Mouse (Mus musculus) bone marrow macrophage, adult 2 months (primary cell): ENCODE results near the gene Ntsr1. TPM values are rescaled to one million over a fixed set of nuclear protein-coding genes. Genes with fewer than 3 reads are reported as not detected.

Experiments
- H3K27ac ChIP-seq: 2 replicates; pipeline ENCODE4 v1.5.1; 2012; ENCODE audit warnings: low read depth, low read length; ENCODE audit not compliant: insufficient read depth
- H3K4me1 ChIP-seq: 2 replicates; pipeline ENCODE4 v1.6.1; 2012; ENCODE audit warnings: low read length; ENCODE audit not compliant: control insufficient read depth, insufficient read depth
- H3K4me3 ChIP-seq: 2 replicates; pipeline ENCODE4 v1.5.1; 2012; ENCODE audit warnings: mild to moderate bottlenecking, low read length, moderate library complexity; ENCODE audit not compliant: insufficient read depth
- CTCF ChIP-seq: IDR thresholded peaks from 2 replicates; pipeline ENCODE4 v1.5.1; 2012; ENCODE audit warnings: low read depth, mild to moderate bottlenecking, low read length, moderate library complexity
- POLR2A ChIP-seq: IDR thresholded peaks from 2 replicates; pipeline ENCODE4 v1.6.1; 2012; ENCODE audit warnings: mild to moderate bottlenecking, low read depth, low read length, borderline replicate concordance
- polyA plus RNA-seq: library from polyadenylated mRNA; stranded (reverse); fragments of >200 nt; gene quantifications from 2 replicates; pipeline ENCODE4 v1.2.4, GENCODE M21; 2012; ENCODE audit not compliant: missing spikeins, insufficient read depth, insufficient read length

The Ntsr1 gene
- polyA plus RNA-seq, 1 experiment, result not detected

- Histone ChIP-seq H3K27ac (no peak overlapping the region), H3K4me1 (no peaks in the 10 kb centered on the region), H3K4me3 (no peak overlapping the region)
- TF ChIP-seq CTCF, result no peak
- no peak for TF ChIP-seq POLR2A
These were observed 1.6 kb downstream of the Ntsr1 start for GRCm38 (mm10) chr2:180501217-180501967.

GRCm38 (mm10) chr2:180506281-180506680 is 6.5 kb downstream of the Ntsr1 start:
- no peaks in the 10 kb centered on the region for H3K4me1 ChIP-seq
- TF ChIP-seq CTCF (no peak), POLR2A (no peak)

GRCm38 (mm10) chr2:180508455-180509115 is 8.8 kb downstream of the Ntsr1 start:
- TF ChIP-seq POLR2A, result no peak
- TF ChIP-seq CTCF, result no peak
- H3K4me3 ChIP-seq, result no peak overlapping the region
- H3K4me1 ChIP-seq, result no peaks in the 10 kb centered on the region
- no peak overlapping the region for H3K27ac ChIP-seq

More at GRCm38 (mm10) chr2:180506281-180506680, 6.5 kb downstream of the Ntsr1 start:
- Histone ChIP-seq H3K27ac (no peak overlapping the region), H3K4me3 (no peak overlapping the region)

GRCm38 (mm10) chr2:180510867-180511266 is 11.1 kb downstream of the Ntsr1 start:
- Histone ChIP-seq H3K27ac (no peak overlapping the region), H3K4me3 (no peak overlapping the region), H3K4me1 (no peaks in the 10 kb centered on the region)
- TF ChIP-seq POLR2A, result no peak

GRCm38 (mm10) chr2:180511875-180512661 is 12.3 kb downstream of the Ntsr1 start:
- Histone ChIP-seq H3K27ac (no peak overlapping the region), H3K4me3 (no peak overlapping the region), H3K4me1 (no peaks in the 10 kb centered on the region)
- TF ChIP-seq POLR2A (no peak), CTCF (no peak)

- TF ChIP-seq POLR2A, result no peak
- no peak for TF ChIP-seq CTCF
- Histone ChIP-seq H3K4me3 (no peak overlapping the region), H3K4me1 (no peaks in the 10 kb centered on the region), H3K27ac (no peak overlapping the region)
These were observed 13.2 kb downstream of the Ntsr1 start for GRCm38 (mm10) chr2:180513019-180513418.

GRCm38 (mm10) chr2:180513835-180514234 is 14.1 kb downstream of the Ntsr1 start:
- TF ChIP-seq CTCF (no peak), POLR2A (no peak)
- Histone ChIP-seq H3K4me1 (no peaks in the 10 kb centered on the region), H3K27ac (no peak overlapping the region), H3K4me3 (no peak overlapping the region)

- no peak overlapping the region for H3K27ac ChIP-seq
- H3K4me3 ChIP-seq, result no peak overlapping the region
- no peaks in the 10 kb centered on the region for H3K4me1 ChIP-seq
- TF ChIP-seq CTCF, result no peak
- no peak for TF ChIP-seq POLR2A
These were observed 21.9 kb downstream of the Ntsr1 start for GRCm38 (mm10) chr2:180521437-180522221.

GRCm38 (mm10) chr2:180522825-180523224 is 23.0 kb downstream of the Ntsr1 start:
- Histone ChIP-seq H3K4me3 (no peak overlapping the region), H3K27ac (no peak overlapping the region), H3K4me1 (no peaks in the 10 kb centered on the region)
- TF ChIP-seq CTCF (no peak), POLR2A (no peak)

GRCm38 (mm10) chr2:180527447-180527846 is 27.7 kb downstream of the Ntsr1 start:
- Histone ChIP-seq H3K27ac (no peak overlapping the region), H3K4me3 (no peak overlapping the region), H3K4me1 (no peaks in the 10 kb centered on the region)
- no peak for TF ChIP-seq CTCF
- no peak for TF ChIP-seq POLR2A
